Mouse (Mus musculus) embryonic facial prominence, embryonic 14.5 days (tissue): ENCODE results near the gene Mob4. TPM values are rescaled to one million over a fixed set of nuclear protein-coding genes. Genes with fewer than 3 reads are reported as not detected.

Experiments
- ATAC-seq: fragments of 200-750 bp; cut with Nextera tagmentation; 2 replicates; pipeline ENCODE4 v1.8.0; 2017; ENCODE audit warnings: low read depth, moderate number of reproducible peaks, moderate TSS enrichment
- DNase-seq: peaks from one replicate; pipeline ENCODE4 v3.0.0-alpha.2; 2015; ENCODE audit warnings: low spot score
- H3K27ac ChIP-seq: fragments of 300-500 bp; sonication (generic); replicated peaks from 2 replicates; pipeline ENCODE4 v1.5.1; 2014; ENCODE audit warnings: low read depth, mild to moderate bottlenecking, low read length, moderate library complexity
- H3K27me3 ChIP-seq: fragments of 300-500 bp; sonication (generic); replicated peaks from 2 replicates; pipeline ENCODE4 v1.6.1; 2014; ENCODE audit warnings: low read length; ENCODE audit not compliant: control insufficient read depth, insufficient read depth
- H3K36me3 ChIP-seq: fragments of 300-500 bp; sonication (generic); 2 replicates; pipeline ENCODE4 v1.6.1; 2014; ENCODE audit warnings: low read length, mixed read lengths; ENCODE audit not compliant: control insufficient read depth, insufficient read depth
- H3K4me1 ChIP-seq: fragments of 300-500 bp; sonication (generic); 2 replicates; pipeline ENCODE4 v1.6.1; 2014; ENCODE audit warnings: antibody characterized with exemption, low read length; ENCODE audit not compliant: control insufficient read depth, insufficient read depth
- H3K4me2 ChIP-seq: fragments of 300-500 bp; sonication (generic); 2 replicates; pipeline ENCODE4 v1.6.1; 2014; ENCODE audit warnings: low read depth, mild to moderate bottlenecking, low read length, moderate library complexity, mixed read lengths
- H3K4me3 ChIP-seq: fragments of 300-500 bp; sonication (generic); 2 replicates; pipeline ENCODE4 v1.5.1; 2014; ENCODE audit warnings: low read depth, mild to moderate bottlenecking, low read length
- H3K9ac ChIP-seq: fragments of 300-500 bp; sonication (generic); 2 replicates; pipeline ENCODE4 v1.6.1; 2014; ENCODE audit warnings: low read depth, mild to moderate bottlenecking, low read length, moderate library complexity, mixed read lengths
- H3K9me3 ChIP-seq: fragments of 300-500 bp; sonication (generic); 2 replicates; pipeline ENCODE4 v1.6.1; 2016; ENCODE audit warnings: low read length; ENCODE audit not compliant: control insufficient read depth
- WGBS: fragments of 180-500 bp; shearing (Covaris S2); extraction: QIAGEN DNeasy Blood & Tissue Kit; methylation state at CpG from one replicate; pipeline ENCODE4 v1.1.7; 2014; 5-methylcytosine and 5-hydroxymethylcytosine counted together
- polyA plus RNA-seq: library from polyadenylated mRNA; unstranded; fragments of >200 nt; fragmentation: Nextera tagmentation; extraction: Ambion mirVana; gene quantifications from 2 replicates; pipeline ENCODE4 v1.2.1, GENCODE M21; 2014

Gene Mob4
- polyA plus RNA-seq, 1 experiment from 2014 or later, result 122 TPM

DNA sequence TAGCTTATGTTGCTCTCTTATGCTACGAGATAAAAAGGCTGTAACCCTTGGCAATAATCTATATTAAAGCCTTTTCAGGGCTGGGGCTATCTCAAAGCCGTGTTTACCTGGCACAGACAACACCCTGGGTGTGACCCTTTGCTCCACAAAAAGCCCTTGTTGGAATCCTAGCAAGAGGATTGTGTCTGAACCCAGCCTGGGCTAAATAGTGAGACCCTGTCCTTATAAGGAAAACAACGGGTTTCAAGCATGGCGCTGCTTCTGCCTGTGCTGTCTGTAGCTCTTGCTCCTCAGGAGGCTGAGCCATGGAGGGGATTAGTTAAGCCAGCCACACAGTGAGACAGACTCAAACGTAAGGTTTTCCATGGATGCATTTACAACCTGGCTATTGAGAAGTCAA is 31.8 kb downstream of the Mob4 start:
- DNase-seq, result no peak
- Histone ChIP-seq H3K4me3 (no peak overlapping the region), H3K27ac (no peak overlapping the region), H3K4me2 (no peak overlapping the region), H3K9ac (no peak overlapping the region), H3K27me3 (no peaks in the 10 kb centered on the region), H3K4me1 (no peaks in the 10 kb centered on the region), H3K9me3 (no peaks in the 10 kb centered on the region), H3K36me3 (peaks cover 3% of the 10 kb centered on the region)
- ATAC-seq, result no peak
- WGBS, result 69% methylated on average over 5 of the region's 5 CpGs

DNA sequence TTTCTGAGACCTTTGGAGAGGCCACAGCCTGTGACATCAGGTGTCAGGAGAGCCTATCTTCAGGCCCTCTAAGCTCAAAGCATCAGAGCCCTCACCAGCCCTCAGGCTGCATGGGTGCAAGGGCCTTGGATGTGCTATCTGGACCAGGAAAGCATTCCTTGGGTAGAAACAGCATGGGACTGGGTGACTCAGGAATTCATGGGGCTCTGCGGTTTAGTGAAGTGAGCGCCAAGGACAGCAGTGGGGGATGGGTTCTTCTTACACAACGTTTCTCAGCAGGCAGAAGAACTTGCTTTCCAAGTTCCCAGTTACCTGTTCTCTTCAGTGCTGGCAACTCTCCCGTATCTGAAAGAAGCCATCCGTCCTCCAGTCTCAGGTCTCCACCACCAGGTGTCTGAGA is 33.0 kb downstream of the Mob4 start:
- no peak overlapping the region for H3K9ac ChIP-seq
- H3K36me3 ChIP-seq, result peaks cover 8% of the 10 kb centered on the region
- no peak overlapping the region for H3K27ac ChIP-seq
- H3K4me2 ChIP-seq, result no peak overlapping the region
- H3K27me3 ChIP-seq, result no peaks in the 10 kb centered on the region
- no peaks in the 10 kb centered on the region for H3K4me1 ChIP-seq
- whole genome bisulfite sequencing, result 65% methylated on average over 5 of the region's 5 CpGs
- no peak overlapping the region for H3K4me3 ChIP-seq
- no peaks in the 10 kb centered on the region for H3K9me3 ChIP-seq
- DNase-seq, result peak; percentile 54
- ATAC-seq, result no peak

DNA sequence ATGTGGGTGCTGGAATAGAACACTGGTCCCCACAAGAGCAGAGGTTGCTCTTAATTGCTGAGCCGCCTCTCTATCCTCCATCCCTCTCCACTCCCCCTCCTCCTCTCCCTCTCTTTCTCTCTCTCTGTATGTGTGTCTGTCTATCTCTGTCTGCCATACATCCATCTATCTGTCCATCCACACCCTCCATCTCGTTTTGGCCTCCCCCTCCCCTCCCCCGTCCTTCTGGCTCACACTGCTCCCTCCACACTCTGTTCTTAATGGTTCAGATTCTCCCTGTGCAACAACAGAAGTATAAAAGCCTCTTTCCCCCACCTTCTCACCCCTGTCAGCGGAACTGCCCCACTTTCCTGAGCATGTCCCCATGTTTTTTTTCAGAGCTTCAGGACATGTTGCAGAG is 36.5 kb downstream of the Mob4 start:
- Histone ChIP-seq H3K4me1 (no peaks in the 10 kb centered on the region), H3K4me3 (no peak overlapping the region), H3K27me3 (no peaks in the 10 kb centered on the region), H3K36me3 (peaks cover 30% of the 10 kb centered on the region), H3K27ac (no peak overlapping the region), H3K9me3 (peaks cover 4% of the 10 kb centered on the region; the same call in 1 of the 2 replicates), H3K4me2 (no peak overlapping the region), H3K9ac (no peak overlapping the region)
- no peak for DNase-seq
- ATAC-seq, result no peak
- 81% methylated on average over 4 of the region's 4 CpGs for WGBS

DNA sequence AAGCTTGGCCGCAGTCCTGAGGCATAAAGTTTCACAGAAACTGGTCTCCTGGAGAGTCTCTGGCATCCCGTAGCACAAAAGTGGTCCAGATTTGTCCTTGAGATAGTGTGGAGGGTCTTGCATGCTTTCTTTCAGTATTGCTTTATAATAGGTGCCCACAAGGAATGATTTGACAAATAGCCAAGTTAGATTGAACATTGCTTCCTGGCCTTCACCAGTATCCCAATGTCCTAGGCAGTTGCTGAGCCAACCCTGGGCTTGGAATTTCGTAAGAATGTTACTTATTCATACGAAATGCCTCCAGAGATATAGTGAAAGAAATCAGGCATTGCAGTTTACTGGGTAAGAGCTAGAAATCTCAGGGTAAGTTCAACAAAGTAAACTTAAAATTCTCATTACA is 37.6 kb downstream of the Mob4 start:
- Histone ChIP-seq H3K36me3 (peaks cover 38% of the 10 kb centered on the region), H3K9ac (no peak overlapping the region), H3K9me3 (peaks cover 4% of the 10 kb centered on the region; the same call in 1 of the 2 replicates), H3K4me1 (no peaks in the 10 kb centered on the region), H3K4me3 (no peak overlapping the region), H3K27me3 (no peaks in the 10 kb centered on the region), H3K4me2 (no peak overlapping the region), H3K27ac (no peak overlapping the region)
- DNase-seq (no peak), ATAC-seq (no peak)
- WGBS, result 83% methylated on average over 4 of the region's 4 CpGs

DNA sequence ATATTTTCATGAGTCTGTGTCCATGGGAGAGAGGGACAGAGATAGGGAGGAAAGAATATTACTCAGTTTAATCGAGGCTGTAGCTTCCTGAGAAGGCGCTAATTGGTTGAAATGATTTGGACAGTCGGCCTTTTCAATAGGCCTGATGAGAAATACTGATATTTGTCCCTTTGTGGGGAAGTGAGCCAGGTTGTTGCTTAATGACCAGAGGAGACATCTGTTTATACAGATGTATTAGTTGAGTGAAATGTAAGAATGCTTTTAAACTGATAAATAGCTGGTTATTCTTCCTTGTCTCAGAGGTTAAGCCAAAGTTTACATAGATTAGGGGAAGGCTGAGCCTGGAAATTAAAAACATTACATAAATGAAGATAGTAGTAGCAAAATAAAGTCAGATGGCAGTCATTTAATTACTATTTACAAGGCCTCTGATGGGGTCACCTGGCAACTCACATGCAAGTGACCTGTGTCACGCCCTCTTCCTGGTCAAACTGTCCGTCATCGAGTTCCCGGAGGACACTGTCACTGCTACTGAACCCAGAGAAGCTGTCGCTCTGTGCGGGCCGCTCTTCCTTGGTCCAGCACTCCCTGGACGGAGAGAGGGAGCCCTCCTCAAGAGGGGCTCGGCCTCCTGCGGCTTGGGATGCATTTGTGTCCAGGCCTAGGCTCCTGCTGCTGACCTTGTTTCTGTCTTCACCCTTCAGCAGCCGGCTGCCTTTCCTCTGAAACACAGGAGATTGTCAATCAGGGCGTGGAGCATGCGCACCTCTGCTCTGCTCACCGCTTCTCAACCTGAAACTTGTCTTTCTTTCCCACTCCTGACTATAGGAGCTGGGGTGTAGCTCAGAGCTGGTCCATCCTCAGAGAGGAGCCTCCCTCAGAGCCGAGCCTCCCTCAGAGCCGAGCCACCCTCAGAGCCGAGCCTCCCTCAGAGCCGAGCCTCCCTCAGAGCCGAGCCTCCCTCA is 40.6 kb downstream of the Mob4 start:
- Histone ChIP-seq H3K4me1 (no peaks in the 10 kb centered on the region), H3K27ac (no peak overlapping the region), H3K4me3 (no peak overlapping the region), H3K9me3 (peaks cover 4% of the 10 kb centered on the region; the same call in 1 of the 2 replicates), H3K36me3 (peaks cover 48% of the 10 kb centered on the region), H3K9ac (peak overlapping the region; percentile 19; the same call in 1 of the 2 replicates), H3K4me2 (no peak overlapping the region), H3K27me3 (no peaks in the 10 kb centered on the region)
- DNase-seq, result no peak
- no peak for ATAC-seq
- 63% methylated on average over 22 of the region's 22 CpGs for WGBS

DNA sequence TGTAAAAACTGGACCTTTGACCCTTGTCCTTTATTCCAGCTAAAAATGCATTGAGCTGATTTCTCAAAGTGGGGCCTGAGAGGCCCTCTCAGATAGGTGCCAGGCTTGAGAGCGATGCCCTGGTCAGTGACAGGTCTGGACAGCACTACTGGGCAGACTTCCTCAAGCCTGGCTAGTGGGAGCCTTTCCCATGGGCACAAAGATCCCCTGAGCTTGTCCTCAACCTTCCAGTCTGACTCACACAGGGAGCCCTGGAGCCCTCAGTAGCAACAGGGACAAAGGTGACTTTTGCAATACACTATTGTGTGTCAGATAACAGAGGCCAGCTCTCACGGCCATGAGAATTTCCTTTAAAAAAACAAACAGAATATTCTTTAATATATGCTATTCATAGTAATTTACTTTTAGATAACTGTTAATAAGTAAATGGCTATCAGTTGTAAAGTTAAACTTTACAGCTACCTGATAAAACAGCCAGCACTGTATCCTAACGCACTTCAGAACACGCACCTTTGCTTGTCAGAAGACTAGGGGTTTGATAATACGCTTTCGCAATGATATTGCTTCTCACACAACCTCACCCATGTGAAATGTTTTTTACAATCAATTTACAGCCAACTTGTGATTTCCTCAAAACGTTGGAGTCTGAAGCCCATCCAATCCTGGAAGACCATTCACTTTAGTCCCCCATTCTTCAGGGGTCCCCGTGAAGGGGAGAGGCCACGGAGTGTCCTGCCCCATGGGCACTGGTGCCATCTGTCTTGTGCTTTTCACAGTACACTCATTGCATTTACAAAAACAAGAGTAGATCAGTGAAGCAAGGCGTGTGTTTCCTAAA is 42.9 kb downstream of the Mob4 start:
- H3K36me3 ChIP-seq, result peaks cover 49% of the 10 kb centered on the region
- no peak for ATAC-seq

DNA sequence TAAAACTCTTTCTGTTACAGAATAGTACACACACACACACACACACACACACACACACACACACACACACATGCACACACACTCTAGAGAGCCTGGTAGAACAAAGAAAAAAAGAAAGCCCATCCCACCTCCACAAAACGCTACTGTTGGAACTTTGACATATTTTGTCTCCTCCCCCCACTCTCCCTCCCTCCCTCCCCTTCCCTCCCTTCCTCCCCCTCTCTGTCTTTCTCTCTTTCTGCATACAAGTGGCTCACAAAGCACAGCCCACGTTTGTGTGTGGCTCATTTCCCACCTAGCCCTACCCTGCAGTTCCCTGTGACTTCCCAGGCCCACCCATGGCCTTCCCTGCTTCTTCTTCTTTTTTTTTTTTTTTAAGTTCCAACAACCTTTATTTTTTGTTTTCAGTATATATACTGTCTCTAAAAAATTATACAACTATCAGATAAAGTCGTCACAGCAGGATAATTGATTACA is 43.6 kb downstream of the Mob4 start:
- Histone ChIP-seq H3K36me3 (peaks cover 50% of the 10 kb centered on the region), H3K27ac (no peak overlapping the region), H3K9ac (no peak overlapping the region), H3K27me3 (no peaks in the 10 kb centered on the region), H3K4me2 (no peak overlapping the region), H3K4me1 (no peaks in the 10 kb centered on the region), H3K4me3 (no peak overlapping the region), H3K9me3 (no peaks in the 10 kb centered on the region)
- WGBS, result 29% methylated on average over 3 of the region's 3 CpGs
- DNase-seq, result no peak
- ATAC-seq, result no peak

More for the DNA sequence above, 42.9 kb downstream of the Mob4 start:
- no peaks in the 10 kb centered on the region for H3K4me1 ChIP-seq
- H3K27me3 ChIP-seq, result no peaks in the 10 kb centered on the region
- WGBS, result 89% methylated on average over 10 of the region's 10 CpGs
- H3K9ac ChIP-seq, result no peak overlapping the region
- peaks cover 4% of the 10 kb centered on the region; the same call in 1 of the 2 replicates for H3K9me3 ChIP-seq
- no peak overlapping the region for H3K4me3 ChIP-seq
- no peak overlapping the region for H3K4me2 ChIP-seq
- DNase-seq, result no peak
- no peak overlapping the region for H3K27ac ChIP-seq

DNA sequence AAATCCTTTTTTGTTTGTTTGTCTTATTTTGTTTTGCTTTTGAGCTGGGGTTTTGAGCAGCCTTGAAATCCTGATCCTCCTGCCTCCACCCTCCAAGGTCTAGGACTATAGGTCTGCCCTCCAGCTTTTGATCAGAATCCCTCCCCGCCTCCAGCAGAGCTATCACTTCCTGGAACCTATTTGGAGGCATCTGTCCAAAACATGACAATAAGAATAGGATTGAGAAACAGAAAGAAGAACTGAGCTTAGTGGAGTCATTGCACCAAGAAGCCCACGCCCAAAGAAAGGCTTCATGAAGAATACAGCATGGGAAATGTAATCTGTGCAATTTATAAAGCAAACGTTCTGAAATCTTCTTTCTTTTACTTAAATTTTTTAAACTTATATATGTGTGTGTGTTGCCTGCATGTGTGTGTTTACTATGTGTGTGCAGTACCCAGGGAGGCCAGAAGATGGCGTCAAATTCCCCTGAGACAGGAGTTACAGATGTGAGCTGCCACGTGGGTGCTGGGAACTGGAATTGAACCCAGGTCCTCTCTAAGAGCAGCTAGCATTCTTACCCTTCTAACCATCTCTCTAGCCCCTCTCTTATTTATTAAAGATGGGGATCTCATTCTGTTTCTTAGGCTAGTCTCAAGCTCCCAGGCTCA is 49.0 kb downstream of the Mob4 start:
- peaks cover 65% of the 10 kb centered on the region for H3K36me3 ChIP-seq
- H3K27ac ChIP-seq, result no peak overlapping the region
- 84% methylated on average over 5 of the region's 5 CpGs for WGBS
- no peaks in the 10 kb centered on the region for H3K27me3 ChIP-seq
- no peak overlapping the region for H3K9ac ChIP-seq
- ATAC-seq, result no peak
- no peak overlapping the region for H3K4me3 ChIP-seq
- H3K9me3 ChIP-seq, result peaks cover 13% of the 10 kb centered on the region; the same call in 1 of the 2 replicates
- no peak overlapping the region for H3K4me2 ChIP-seq
- no peaks in the 10 kb centered on the region for H3K4me1 ChIP-seq
- no peak for DNase-seq
